Mouse (Mus musculus): ENCODE results near the gene Kbtbd3.

- no peak for TF ChIP-seq EP300 (optimal IDR thresholded peaks at IDR 0.05)
- TF ChIP-seq CTCF (IDR thresholded peaks at IDR 0.05; ENCODE audit: low read depth): no peak
These were observed 49.5 kb upstream of the Kbtbd3 start for GRCm38 (mm10) chr9:4259841-4260745.
